Mouse (Mus musculus) neural tube, embryonic 12.5 days (tissue): ENCODE results near the gene Rdh5. TPM values are rescaled to one million over a fixed set of nuclear protein-coding genes. Genes with fewer than 3 reads are reported as not detected.

Source experiments
- ATAC-seq: fragments of 200-750 bp; cut with Nextera tagmentation; 2 replicates; pipeline ENCODE4 v1.8.0; 2017; ENCODE audit warnings: low read depth, mild to moderate bottlenecking, moderate TSS enrichment, moderate library complexity; ENCODE audit not compliant: low FRiP score
- H3K27ac ChIP-seq: fragments of 300-500 bp; sonication (generic); 2 replicates; pipeline ENCODE4 v1.5.1; 2016
- H3K27me3 ChIP-seq: fragments of 300-500 bp; sonication (generic); replicated peaks from 2 replicates; pipeline ENCODE4 v1.6.1; 2016; ENCODE audit warnings: mild to moderate bottlenecking
- H3K36me3 ChIP-seq: fragments of 300-500 bp; sonication (generic); 2 replicates; pipeline ENCODE4 v1.6.1; 2016; ENCODE audit warnings: mild to moderate bottlenecking
- H3K4me1 ChIP-seq: fragments of 300-500 bp; sonication (generic); 2 replicates; pipeline ENCODE4 v1.6.1; 2016
- H3K4me2 ChIP-seq: fragments of 300-500 bp; sonication (generic); replicated peaks from 2 replicates; pipeline ENCODE4 v1.6.1; 2016; ENCODE audit warnings: mild to moderate bottlenecking
- H3K4me3 ChIP-seq: fragments of 300-500 bp; sonication (generic); 2 replicates; pipeline ENCODE4 v1.5.1; 2016
- H3K9ac ChIP-seq: fragments of 300-500 bp; sonication (generic); 2 replicates; pipeline ENCODE4 v1.6.1; 2016; ENCODE audit warnings: mild to moderate bottlenecking
- H3K9me3 ChIP-seq: fragments of 300-500 bp; sonication (generic); 2 replicates; pipeline ENCODE4 v1.6.1; 2016; ENCODE audit warnings: mild to moderate bottlenecking
- WGBS: fragments of 180-500 bp; shearing (Covaris S2); methylation state at CpG from one replicate; pipeline ENCODE4 v1.1.7; 2016; 5-methylcytosine and 5-hydroxymethylcytosine counted together
- polyA plus RNA-seq: library from polyadenylated mRNA; unstranded; fragments of >200 nt; fragmentation: Nextera tagmentation; extraction: Ambion mirVana; gene quantifications from 2 replicates; pipeline ENCODE4 v1.2.1, GENCODE M21; 2016

Rdh5 gene
- polyA plus RNA-seq, 1 experiment from 2014 or later = 15.7 TPM

GRCm38 (mm10) chr10:128912791-128913190, 9.9 kb downstream of the Rdh5 start:
- WGBS = 89% methylated on average over 4 of the region's 4 CpGs
- Histone ChIP-seq H3K27ac (no peak overlapping the region), H3K9me3 (no peaks in the 10 kb centered on the region), H3K36me3 (peaks cover 6% of the 10 kb centered on the region), H3K27me3 (no peaks in the 10 kb centered on the region), H3K4me2 (no peak overlapping the region), H3K9ac (no peak overlapping the region), H3K4me3 (no peak overlapping the region), H3K4me1 (peaks cover 16% of the 10 kb centered on the region; the same call in 1 of the 2 replicates)
- ATAC-seq = no peak

DNA sequence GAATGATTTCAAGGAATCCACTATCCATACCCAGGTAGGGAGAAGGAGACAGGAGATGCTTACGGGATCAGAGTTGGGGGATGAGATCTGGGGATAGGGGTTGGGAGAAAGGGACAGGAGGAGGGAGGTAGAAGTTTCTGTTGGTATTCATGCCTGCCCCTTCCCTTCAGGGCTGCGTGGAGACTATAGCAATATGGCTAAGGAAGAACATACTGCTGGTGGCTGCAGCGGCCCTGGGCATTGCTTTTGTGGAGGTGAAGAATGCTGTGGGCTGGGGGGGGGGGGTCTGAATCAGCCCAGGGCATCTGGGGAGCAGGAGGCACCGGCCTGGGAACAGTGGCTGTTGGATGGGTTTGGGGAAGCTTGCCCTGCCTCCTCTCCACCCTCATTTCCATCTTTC, 10.4 kb downstream of the Rdh5 start:
- Histone ChIP-seq H3K9ac (no peak overlapping the region), H3K9me3 (no peaks in the 10 kb centered on the region), H3K36me3 (peaks cover under 1% of the 10 kb centered on the region; the same call in 1 of the 2 replicates), H3K4me1 (peaks cover 16% of the 10 kb centered on the region; the same call in 1 of the 2 replicates), H3K4me2 (no peak overlapping the region), H3K27ac (no peak overlapping the region), H3K4me3 (no peak overlapping the region), H3K27me3 (no peaks in the 10 kb centered on the region)
- no peak for ATAC-seq
- WGBS = 87% methylated on average over 4 of the region's 4 CpGs

- H3K27ac ChIP-seq = no peak overlapping the region
- no peaks in the 10 kb centered on the region for H3K9me3 ChIP-seq
- no peaks in the 10 kb centered on the region for H3K27me3 ChIP-seq
- peak overlapping the region; percentile 87 for H3K4me2 ChIP-seq
- 92% methylated on average over 6 of the region's 6 CpGs for WGBS
- H3K4me1 ChIP-seq = peaks cover 16% of the 10 kb centered on the region; the same call in 1 of the 2 replicates
- no peaks in the 10 kb centered on the region for H3K36me3 ChIP-seq
- H3K4me3 ChIP-seq = 0 out of 2 replicates have a peak overlapping the region, but pooled peaks have one; percentile 74
- no peak overlapping the region for H3K9ac ChIP-seq
- no peak for ATAC-seq
Measured at GRCm38 (mm10) chr10:128911430-128911829, 11.3 kb downstream of the Rdh5 start.

DNA sequence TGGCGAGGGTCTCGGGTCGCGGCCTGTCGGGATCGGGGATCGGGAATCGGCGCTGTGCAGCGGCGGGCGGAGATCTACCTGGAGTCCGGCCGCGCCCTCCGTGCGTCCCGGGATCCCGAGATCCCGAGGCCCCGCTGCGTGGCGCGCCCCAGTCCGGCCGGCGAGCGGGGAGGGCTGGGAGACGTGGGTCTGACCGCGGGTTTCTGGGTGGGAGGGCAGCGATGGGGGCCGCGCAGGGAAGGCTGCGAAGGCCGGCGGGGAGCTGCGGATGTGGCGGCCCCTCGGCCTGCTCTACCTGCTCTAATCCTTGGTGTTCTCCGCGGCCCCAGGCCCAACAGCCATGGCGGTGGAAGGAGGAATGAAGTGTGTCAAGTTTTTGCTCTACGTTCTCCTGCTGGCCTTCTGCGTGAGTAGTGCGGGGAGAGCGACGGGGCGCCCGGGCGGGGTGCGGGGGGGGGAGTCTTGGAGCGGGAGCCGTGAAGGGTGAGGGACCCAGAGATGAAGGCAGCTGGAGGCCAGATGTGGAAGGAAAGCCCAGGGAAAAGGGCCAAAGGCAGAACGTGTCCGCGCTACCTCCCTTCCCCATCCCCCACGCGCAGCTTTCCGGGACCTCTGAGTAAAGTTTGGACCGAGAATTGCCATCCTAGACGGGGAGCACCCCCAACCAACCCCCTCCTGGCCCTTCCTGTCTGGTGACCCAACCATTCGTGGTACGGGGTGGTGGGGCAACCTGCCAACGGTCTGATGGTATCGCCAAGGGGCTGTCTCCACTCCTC, 12.4 kb downstream of the Rdh5 start:
- WGBS = 3% methylated on average over 65 of the region's 66 CpGs
- Histone ChIP-seq H3K4me2 (peak overlapping the region; percentile 87), H3K27me3 (no peaks in the 10 kb centered on the region), H3K27ac (no peak overlapping the region), H3K9me3 (no peaks in the 10 kb centered on the region), H3K4me1 (peaks cover 16% of the 10 kb centered on the region; the same call in 1 of the 2 replicates), H3K36me3 (no peaks in the 10 kb centered on the region), H3K9ac (peak overlapping the region; percentile 86), H3K4me3 (peak overlapping the region; percentile 74)
- peak; percentile 10 for ATAC-seq

DNA sequence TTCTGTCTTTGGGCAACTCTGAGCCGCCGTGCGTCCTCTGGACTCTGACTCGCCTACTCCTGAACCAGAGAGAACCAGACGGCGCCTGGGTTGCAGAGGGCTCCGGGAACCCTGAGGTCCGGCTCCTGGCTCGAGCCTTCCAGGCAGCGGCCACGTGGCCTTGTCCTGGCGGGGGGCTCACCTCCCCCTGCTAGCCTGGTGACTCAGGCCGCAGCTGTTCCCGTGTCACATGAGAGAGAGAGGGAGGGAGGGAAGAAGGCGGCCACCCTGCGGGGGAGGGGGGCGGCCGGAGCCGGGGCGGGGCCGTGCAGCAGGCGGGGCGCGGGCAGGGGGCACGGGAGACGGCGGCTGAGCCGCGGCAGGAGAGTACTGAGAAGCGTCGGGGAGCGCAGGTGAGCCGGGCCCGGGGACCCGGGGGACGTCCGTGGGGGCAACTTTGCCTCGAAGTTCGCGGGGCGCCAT, 13.1 kb downstream of the Rdh5 start:
- H3K27me3 ChIP-seq = no peaks in the 10 kb centered on the region
- peak overlapping the region; percentile 86 for H3K9ac ChIP-seq
- 1% methylated on average over 41 of the region's 41 CpGs for WGBS
- H3K9me3 ChIP-seq = no peaks in the 10 kb centered on the region
- H3K4me2 ChIP-seq = peak overlapping the region; percentile 87
- no peaks in the 10 kb centered on the region for H3K36me3 ChIP-seq
- peaks cover 16% of the 10 kb centered on the region; the same call in 1 of the 2 replicates for H3K4me1 ChIP-seq
- peak; percentile 75 for ATAC-seq
- no peak overlapping the region for H3K27ac ChIP-seq
- H3K4me3 ChIP-seq = peak overlapping the region; percentile 74

GRCm38 (mm10) chr10:128908778-128909448, 13.8 kb downstream of the Rdh5 start:
- H3K4me3 ChIP-seq = peak overlapping the region; percentile 74; the same call in 1 of the 2 replicates

DNA sequence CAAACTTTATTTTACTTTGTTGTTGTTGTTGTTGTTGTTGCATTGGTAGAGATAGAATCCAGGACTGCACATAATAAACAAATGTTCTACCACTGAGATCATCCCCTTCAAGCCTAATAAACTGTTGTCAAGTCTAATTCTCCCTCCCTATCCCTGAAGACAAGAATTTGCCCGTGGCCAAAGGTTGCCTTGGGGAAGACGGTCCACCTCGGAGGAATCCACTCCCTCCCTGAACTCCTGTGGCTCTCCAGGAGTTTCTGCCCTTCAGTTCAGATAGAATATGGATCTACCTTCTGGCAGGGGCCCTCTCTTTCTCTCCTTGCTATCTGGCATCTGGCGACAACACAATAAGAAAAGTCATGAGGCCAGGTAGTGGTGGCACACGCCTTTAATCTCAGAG, 17.9 kb downstream of the Rdh5 start:
- Histone ChIP-seq H3K4me3 (no peak overlapping the region), H3K9ac (no peak overlapping the region), H3K9me3 (no peaks in the 10 kb centered on the region), H3K4me2 (no peak overlapping the region), H3K36me3 (no peaks in the 10 kb centered on the region), H3K4me1 (peaks cover 7% of the 10 kb centered on the region; the same call in 1 of the 2 replicates), H3K27me3 (no peaks in the 10 kb centered on the region), H3K27ac (no peak overlapping the region)
- ATAC-seq = no peak
- 73% methylated on average over 5 of the region's 5 CpGs for WGBS

More at GRCm38 (mm10) chr10:128908778-128909448, 13.8 kb downstream of the Rdh5 start:
- no peak for ATAC-seq
- H3K9me3 ChIP-seq = no peaks in the 10 kb centered on the region
- peaks cover 16% of the 10 kb centered on the region; the same call in 1 of the 2 replicates for H3K4me1 ChIP-seq
- H3K27me3 ChIP-seq = no peaks in the 10 kb centered on the region
- WGBS = 68% methylated on average over 13 of the region's 13 CpGs
- H3K4me2 ChIP-seq = peak overlapping the region; percentile 87
- H3K27ac ChIP-seq = no peak overlapping the region
- H3K9ac ChIP-seq = no peak overlapping the region
- H3K36me3 ChIP-seq = no peaks in the 10 kb centered on the region

- Histone ChIP-seq H3K9me3 (no peaks in the 10 kb centered on the region), H3K4me2 (no peak overlapping the region), H3K36me3 (no peaks in the 10 kb centered on the region), H3K4me3 (no peak overlapping the region), H3K4me1 (no peaks in the 10 kb centered on the region), H3K9ac (no peak overlapping the region), H3K27ac (no peak overlapping the region), H3K27me3 (0 out of 2 replicates have a peak, but pooled peaks cover 3% of the 10 kb centered on the region)
- WGBS = 77% methylated on average over 3 of the region's 3 CpGs
- ATAC-seq = no peak
Measured at GRCm38 (mm10) chr10:128902409-128902988, 20.2 kb downstream of the Rdh5 start.

DNA sequence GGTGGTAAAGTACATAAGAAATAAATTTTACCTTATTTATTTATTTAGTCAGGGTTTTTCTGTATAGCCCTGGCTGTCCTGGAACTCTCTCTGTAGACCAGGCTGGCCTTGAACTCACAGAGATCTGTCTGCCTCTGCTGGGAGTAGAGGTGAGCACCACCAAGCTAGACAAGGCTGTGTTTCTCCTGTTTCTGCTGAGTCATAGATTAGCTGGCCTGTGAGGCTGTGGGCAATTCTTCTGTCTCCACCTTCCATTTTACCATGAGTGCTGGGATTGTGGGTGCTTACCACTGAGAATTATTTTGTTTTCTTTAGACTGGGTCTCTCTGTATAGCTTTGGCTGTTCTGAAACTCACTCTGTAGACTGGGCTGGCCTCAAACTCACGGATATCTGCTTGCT, 21.3 kb downstream of the Rdh5 start:
- ATAC-seq = no peak
- Histone ChIP-seq H3K4me1 (peaks cover under 1% of the 10 kb centered on the region; the same call in 1 of the 2 replicates), H3K27ac (no peak overlapping the region), H3K4me2 (no peak overlapping the region), H3K4me3 (no peak overlapping the region), H3K36me3 (no peaks in the 10 kb centered on the region), H3K9ac (no peak overlapping the region), H3K9me3 (no peaks in the 10 kb centered on the region), H3K27me3 (peaks cover 11% of the 10 kb centered on the region)
- 78% methylated on average over 1 of the region's 1 CpGs for WGBS

DNA sequence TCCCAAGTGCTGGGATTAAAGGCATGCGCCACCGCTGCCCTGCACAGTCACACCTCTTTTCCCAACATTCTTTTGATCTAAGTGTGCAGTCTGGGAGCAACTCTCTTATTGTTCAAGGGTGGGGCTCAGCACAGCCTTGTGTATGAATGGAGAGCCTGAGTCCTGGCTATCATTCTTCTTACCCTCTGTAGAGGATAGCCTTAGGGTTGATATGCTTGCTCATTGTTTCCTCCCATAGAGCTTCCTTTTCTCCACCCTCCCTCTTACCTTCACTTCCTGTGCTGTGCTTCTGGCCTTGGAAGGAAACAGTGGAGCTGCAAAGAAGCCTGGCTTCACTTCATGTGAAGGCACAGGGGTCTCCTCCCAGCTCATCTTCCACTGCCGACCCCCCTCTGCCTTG, 22.0 kb downstream of the Rdh5 start, which contains the start of gene Cd63:
Cd63 (plus strand) TSS at position 292 of the 400 bp plus-strand sequence.
- peaks cover 7% of the 10 kb centered on the region for H3K4me1 ChIP-seq
- no peak within 1 kb of the TSS for H3K27ac ChIP-seq
- H3K36me3 ChIP-seq = no peaks in the 10 kb centered on the region
- H3K4me3 ChIP-seq = no peak within 1 kb of the TSS
- WGBS = 84% methylated on average over 3 of the region's 3 CpGs
- H3K4me2 ChIP-seq = no peak within 1 kb of the TSS
- no peak within 1 kb of the TSS for H3K9ac ChIP-seq
- peaks cover 18% of the 10 kb centered on the region for H3K27me3 ChIP-seq
- H3K9me3 ChIP-seq = no peaks in the 10 kb centered on the region
- no peak for ATAC-seq

- no peak for ATAC-seq
- H3K9ac ChIP-seq = no peak overlapping the region
- H3K27ac ChIP-seq = no peak overlapping the region
- peaks cover 8% of the 10 kb centered on the region for H3K4me1 ChIP-seq
- WGBS = 82% methylated on average over 6 of the region's 6 CpGs
- peaks cover 18% of the 10 kb centered on the region for H3K27me3 ChIP-seq
- H3K36me3 ChIP-seq = no peaks in the 10 kb centered on the region
- H3K4me3 ChIP-seq = no peak overlapping the region
- no peak overlapping the region for H3K4me2 ChIP-seq
- H3K9me3 ChIP-seq = no peaks in the 10 kb centered on the region
Measured at GRCm38 (mm10) chr10:128899759-128900490, 22.8 kb downstream of the Rdh5 start.
